17 mouse cellular contexts compared by ENCODE assay signal in the genomic region with DNA sequence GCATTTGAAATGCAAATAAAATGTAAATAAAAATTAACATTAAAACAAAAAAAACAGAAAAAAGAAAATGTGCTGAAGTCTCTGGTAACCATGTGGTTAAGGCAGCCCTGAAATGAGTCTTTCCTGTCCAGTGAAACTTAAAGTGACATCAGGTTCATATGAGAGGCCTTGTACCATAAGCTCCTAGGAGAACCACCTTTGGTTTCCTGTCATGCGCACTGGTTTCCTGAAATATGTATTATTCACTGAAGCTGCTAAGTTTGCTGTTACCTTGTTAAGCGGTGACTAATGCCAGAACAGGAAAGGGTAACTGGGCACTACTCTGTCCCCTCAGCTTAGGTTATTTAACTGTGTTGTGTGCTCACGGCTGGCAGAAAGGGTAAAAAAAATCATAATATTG. TPM values are rescaled to one million over a fixed set of nuclear protein-coding genes. Genes with fewer than 3 reads are reported as not detected.
"Had no signal": no experiment of that assay in that cellular context is flagged by ENCODE, and none has a peak within 500 bp of the region (broad histone marks: within the 10 kb centered on the region; RNA-seq: fewer than 3 reads in every experiment).

No protein-coding gene starts in this region.

- H3K4me1 ChIP-seq: neural tube, embryonic 13.5 days; neural tube, embryonic 15.5 days; stomach, embryonic 15.5 days had no signal

- H3K4me3 ChIP-seq: neural tube, embryonic 13.5 days; neural tube, embryonic 15.5 days; stomach, embryonic 15.5 days had no signal

- DNase-seq: retina, postnatal 1 day; right cerebral cortex, adult 18-20 months; right cerebral cortex, postnatal 14 days; right cerebral cortex, postnatal 25 days; right cerebral cortex, postnatal 4 days; spleen, adult 18-20 months; thymus, adult 18-20 months; thymus, adult 2 months; thymus, postnatal 14 days; thymus, postnatal 25 days; thymus, postnatal 36 days; thymus, postnatal 4 days had no signal

- H3K9me3 ChIP-seq: neural tube, embryonic 13.5 days; neural tube, embryonic 15.5 days; stomach, embryonic 15.5 days had no signal

- H3K4me2 ChIP-seq: neural tube, embryonic 13.5 days; neural tube, embryonic 15.5 days; stomach, embryonic 15.5 days had no signal

- H3K9ac ChIP-seq: neural tube, embryonic 13.5 days; neural tube, embryonic 15.5 days; stomach, embryonic 15.5 days had no signal

- H3K36me3 ChIP-seq: neural tube, embryonic 13.5 days; neural tube, embryonic 15.5 days; stomach, embryonic 15.5 days had no signal

- H3K27ac ChIP-seq: neural tube, embryonic 13.5 days; neural tube, embryonic 15.5 days; stomach, embryonic 15.5 days; stomach, postnatal 0 days had no signal

- H3K27me3 ChIP-seq: neural tube, embryonic 13.5 days; neural tube, embryonic 15.5 days; stomach, embryonic 15.5 days had no signal

RNA-seq across cellular contexts. Expression of a gene that starts 56.1 kb away (rescaled TPM):
- polyA plus RNA-seq: testis, adult 2 months had no signal
